Mouse (Mus musculus) heart, embryonic 16.5 days (tissue): ENCODE data around the gene Vwa7. TPM values are rescaled to one million over a fixed set of nuclear protein-coding genes. Genes with fewer than 3 reads are reported as not detected.
"Not testable (repeated sequence)": the region's sequence is repeated elsewhere in the genome, so short reads cannot be mapped to it uniquely, and the experiment has no call there.

ENCODE experiments used
- ATAC-seq: fragments of 200-750 bp; cut with Nextera tagmentation; replicated peaks from 2 replicates; pipeline ENCODE4 v1.8.0; 2017; ENCODE audit warnings: moderate number of reproducible peaks; ENCODE audit not compliant: insufficient read depth, low FRiP score; ENCODE audit errors: extremely low read depth
- H3K27ac ChIP-seq: fragments of 300-500 bp; sonication (generic); 2 replicates; pipeline ENCODE4 v1.5.1; 2014; ENCODE audit warnings: mild to moderate bottlenecking, low read length, control low read depth, moderate library complexity
- H3K27me3 ChIP-seq: fragments of 300-500 bp; sonication (generic); 2 replicates; pipeline ENCODE4 v1.6.1; 2014; ENCODE audit warnings: low read length, mixed read lengths; ENCODE audit not compliant: control insufficient read depth, insufficient read depth
- H3K36me3 ChIP-seq: fragments of 300-500 bp; sonication (generic); 2 replicates; pipeline ENCODE4 v1.6.1; 2014; ENCODE audit not compliant: control insufficient read depth, insufficient read depth
- H3K4me1 ChIP-seq: fragments of 300-500 bp; sonication (generic); 2 replicates; pipeline ENCODE4 v1.6.1; 2014; ENCODE audit warnings: low read length, mixed read lengths; ENCODE audit not compliant: control insufficient read depth, insufficient read depth
- H3K4me2 ChIP-seq: fragments of 300-500 bp; sonication (generic); 2 replicates; pipeline ENCODE4 v1.6.1; 2014; ENCODE audit warnings: low read depth, mild to moderate bottlenecking, control low read depth, low read length
- H3K4me3 ChIP-seq: fragments of 300-500 bp; sonication (generic); 2 replicates; pipeline ENCODE4 v1.5.1; 2014; ENCODE audit warnings: mild to moderate bottlenecking, control low read depth, low read length
- H3K9ac ChIP-seq: fragments of 300-500 bp; sonication (generic); 2 replicates; pipeline ENCODE4 v1.6.1; 2014; ENCODE audit warnings: low read length, control low read depth
- H3K9me3 ChIP-seq: fragments of 300-500 bp; sonication (generic); replicated peaks from 2 replicates; pipeline ENCODE4 v1.6.1; 2016; ENCODE audit warnings: low read length; ENCODE audit not compliant: control insufficient read depth
- whole genome bisulfite sequencing: fragments of 180-500 bp; shearing (Covaris S2); extraction: QIAGEN DNeasy Blood & Tissue Kit; methylation state at CpG from one replicate; pipeline ENCODE4 v1.1.7; 2014; 5-methylcytosine and 5-hydroxymethylcytosine counted together
- polyA plus RNA-seq: library from polyadenylated mRNA; unstranded; fragments of >200 nt; fragmentation: Nextera tagmentation; extraction: Ambion mirVana; gene quantifications from 2 replicates; pipeline ENCODE4 v1.2.1, GENCODE M21; 2015

Gene Vwa7
- polyA plus RNA-seq, 1 experiment from 2014 or later, result 0.34 TPM

- ATAC-seq, result no peak
- Histone ChIP-seq H3K4me3 (no peak overlapping the region), H3K4me1 (peaks cover 19% of the 10 kb centered on the region), H3K27ac (no peak overlapping the region), H3K27me3 (no peaks in the 10 kb centered on the region), H3K36me3 (peaks cover 32% of the 10 kb centered on the region), H3K9me3 (no peaks in the 10 kb centered on the region), H3K4me2 (no peak overlapping the region), H3K9ac (no peak overlapping the region)
- 89% methylated on average over 10 of the region's 10 CpGs for WGBS
These were observed 11.2 kb upstream of the Vwa7 start for GRCm38 (mm10) chr17:35005158-35005557.

GRCm38 (mm10) chr17:35005902-35006301 is 10.5 kb upstream of the Vwa7 start:
- H3K36me3 ChIP-seq, result peaks cover 38% of the 10 kb centered on the region
- H3K27me3 ChIP-seq, ATAC-seq: not testable (repeated sequence)

GRCm38 (mm10) chr17:35007387-35007991 is 8.9 kb upstream of the Vwa7 start:
- Histone ChIP-seq H3K36me3 (peaks cover 54% of the 10 kb centered on the region), H3K4me3 (no peak overlapping the region), H3K4me2 (no peak overlapping the region), H3K27ac (no peak overlapping the region), H3K27me3 (no peaks in the 10 kb centered on the region), H3K9ac (no peak overlapping the region), H3K4me1 (peaks cover 9% of the 10 kb centered on the region), H3K9me3 (no peaks in the 10 kb centered on the region)
- 94% methylated on average over 7 of the region's 7 CpGs for WGBS
- no peak for ATAC-seq

More at GRCm38 (mm10) chr17:35005902-35006301, 10.5 kb upstream of the Vwa7 start:
- H3K4me2 ChIP-seq, H3K9ac ChIP-seq, H3K4me3 ChIP-seq, H3K9me3 ChIP-seq, H3K27ac ChIP-seq: not testable (repeated sequence)
- H3K4me1 ChIP-seq, result peaks cover 19% of the 10 kb centered on the region
- 98% methylated on average over 4 of the region's 5 CpGs for WGBS

GRCm38 (mm10) chr17:35009586-35009985 is 6.8 kb upstream of the Vwa7 start:
- Histone ChIP-seq H3K4me1 (no peaks in the 10 kb centered on the region), H3K9ac (no peak overlapping the region), H3K4me2 (no peak overlapping the region), H3K27me3 (no peaks in the 10 kb centered on the region), H3K9me3 (no peaks in the 10 kb centered on the region), H3K27ac (no peak overlapping the region), H3K36me3 (peaks cover 68% of the 10 kb centered on the region), H3K4me3 (no peak overlapping the region)
- ATAC-seq, result no peak
- WGBS, result 85% methylated on average over 7 of the region's 7 CpGs

GRCm38 (mm10) chr17:35011440-35011839 is 4.9 kb upstream of the Vwa7 start:
- H3K27ac ChIP-seq, result no peak overlapping the region
- peaks cover 65% of the 10 kb centered on the region for H3K36me3 ChIP-seq
- no peaks in the 10 kb centered on the region for H3K9me3 ChIP-seq
- WGBS, result 92% methylated on average over 8 of the region's 8 CpGs
- H3K4me1 ChIP-seq, result peaks cover 6% of the 10 kb centered on the region
- H3K4me3 ChIP-seq, result no peak overlapping the region
- no peak overlapping the region for H3K9ac ChIP-seq
- no peak for ATAC-seq
- no peaks in the 10 kb centered on the region for H3K27me3 ChIP-seq
- H3K4me2 ChIP-seq, result no peak overlapping the region

- H3K36me3 ChIP-seq, result peaks cover 57% of the 10 kb centered on the region
- no peak overlapping the region for H3K4me3 ChIP-seq
- H3K9ac ChIP-seq, result no peak overlapping the region
- no peak overlapping the region for H3K27ac ChIP-seq
- WGBS, result 85% methylated on average over 13 of the region's 13 CpGs
- H3K4me2 ChIP-seq, result no peak overlapping the region
- H3K27me3 ChIP-seq, result no peaks in the 10 kb centered on the region
- H3K9me3 ChIP-seq, result no peaks in the 10 kb centered on the region
- ATAC-seq, result no peak
- H3K4me1 ChIP-seq, result peaks cover 9% of the 10 kb centered on the region
These were observed 3.9 kb upstream of the Vwa7 start for GRCm38 (mm10) chr17:35012430-35012829.

GRCm38 (mm10) chr17:35013221-35013620 is 3.2 kb upstream of the Vwa7 start:
- Histone ChIP-seq H3K36me3 (peaks cover 54% of the 10 kb centered on the region), H3K9ac (no peak overlapping the region), H3K4me3 (no peak overlapping the region), H3K4me2 (no peak overlapping the region), H3K27ac (no peak overlapping the region), H3K27me3 (no peaks in the 10 kb centered on the region), H3K9me3 (no peaks in the 10 kb centered on the region), H3K4me1 (peaks cover 9% of the 10 kb centered on the region)
- no peak for ATAC-seq
- 84% methylated on average over 6 of the region's 6 CpGs for WGBS

- Histone ChIP-seq H3K36me3 (peaks cover 50% of the 10 kb centered on the region), H3K4me1 (peaks cover 9% of the 10 kb centered on the region), H3K4me3 (no peak overlapping the region), H3K9me3 (no peaks in the 10 kb centered on the region), H3K27ac (no peak overlapping the region), H3K27me3 (no peaks in the 10 kb centered on the region), H3K9ac (no peak overlapping the region), H3K4me2 (no peak overlapping the region)
- ATAC-seq, result no peak
- WGBS, result 91% methylated on average over 16 of the region's 16 CpGs
These were observed 1.1 kb upstream of the Vwa7 start for GRCm38 (mm10) chr17:35015296-35015695.

- peaks cover 18% of the 10 kb centered on the region for H3K4me1 ChIP-seq
- H3K4me3 ChIP-seq, result no peak overlapping the region
- peak overlapping the region; percentile 49 for H3K9ac ChIP-seq
- no peak for ATAC-seq
- H3K27me3 ChIP-seq, result no peaks in the 10 kb centered on the region
- H3K36me3 ChIP-seq, result peaks cover 33% of the 10 kb centered on the region
- peak overlapping the region; percentile 36; the same call in 1 of the 2 replicates for H3K27ac ChIP-seq
- H3K9me3 ChIP-seq, result no peaks in the 10 kb centered on the region
- WGBS, result 75% methylated on average over 10 of the region's 10 CpGs
- H3K4me2 ChIP-seq, result no peak overlapping the region
These were observed 669 bp downstream of the Vwa7 start for GRCm38 (mm10) chr17:35016791-35017705.
